Mouse (Mus musculus) stomach, postnatal 0 days (tissue): ENCODE data around the gene Gm11060. TPM values are rescaled to one million over a fixed set of nuclear protein-coding genes. Genes with fewer than 3 reads are reported as not detected.

ENCODE experiments used
- ATAC-seq: fragments of 200-750 bp; cut with Nextera tagmentation; 2 replicates; pipeline ENCODE4 v1.8.0; 2017; ENCODE audit not compliant: low FRiP score, low TSS enrichment
- DNase-seq: peaks from one replicate; pipeline ENCODE4 v3.0.0-alpha.2; 2016; ENCODE audit warnings: low spot score
- H3K27ac ChIP-seq: fragments of 300-500 bp; sonication (generic); replicated peaks from 2 replicates; pipeline ENCODE4 v1.5.1; 2014; ENCODE audit warnings: mild to moderate bottlenecking, control low read depth
- H3K27me3 ChIP-seq: fragments of 300-500 bp; sonication (generic); 2 replicates; pipeline ENCODE4 v1.6.1; 2014; ENCODE audit warnings: low read length; ENCODE audit not compliant: control insufficient read depth, insufficient read depth
- H3K36me3 ChIP-seq: fragments of 300-500 bp; sonication (generic); 2 replicates; pipeline ENCODE4 v1.6.1; 2014; ENCODE audit warnings: low read length, mixed read lengths; ENCODE audit not compliant: control insufficient read depth, insufficient read depth
- H3K4me1 ChIP-seq: fragments of 300-500 bp; sonication (generic); replicated peaks from 2 replicates; pipeline ENCODE4 v1.6.1; 2014; ENCODE audit warnings: antibody characterized with exemption; ENCODE audit not compliant: control insufficient read depth, insufficient read depth
- H3K4me2 ChIP-seq: fragments of 300-500 bp; sonication (generic); replicated peaks from 2 replicates; pipeline ENCODE4 v1.6.1; 2014; ENCODE audit warnings: low read depth, mild to moderate bottlenecking, control low read depth, moderate library complexity
- H3K4me3 ChIP-seq: fragments of 300-500 bp; sonication (generic); 2 replicates; pipeline ENCODE4 v1.5.1; 2014; ENCODE audit warnings: low read depth, low read length, control low read depth
- H3K9ac ChIP-seq: fragments of 300-500 bp; sonication (generic); 2 replicates; pipeline ENCODE4 v1.6.1; 2014; ENCODE audit warnings: mild to moderate bottlenecking, low read length, control low read depth, mixed read lengths
- H3K9me3 ChIP-seq: fragments of 300-500 bp; sonication (generic); 2 replicates; pipeline ENCODE4 v1.6.1; 2016; ENCODE audit warnings: low read length; ENCODE audit not compliant: control insufficient read depth
- CTCF ChIP-seq: IDR thresholded peaks from 2 replicates; pipeline ENCODE4 v1.5.1; 2016; ENCODE audit warnings: antibody characterized with exemption, low read depth, mild to moderate bottlenecking, moderate library complexity
- EP300 ChIP-seq: optimal IDR thresholded peaks from 2 replicates; pipeline ENCODE3; 2016; ENCODE audit warnings: antibody characterized with exemption
- whole genome bisulfite sequencing: fragments of 180-500 bp; shearing (Covaris S2); extraction: QIAGEN DNeasy Blood & Tissue Kit; methylation state at CpG from one replicate; pipeline ENCODE4 v1.1.7; 2014; 5-methylcytosine and 5-hydroxymethylcytosine counted together
- polyA plus RNA-seq: library from polyadenylated mRNA; unstranded; fragments of >200 nt; fragmentation: Nextera tagmentation; extraction: Ambion mirVana; gene quantifications from 2 replicates; pipeline ENCODE4 v1.2.1, GENCODE M21; 2015

Gene Gm11060
- polyA plus RNA-seq, 1 experiment from 2014 or later = not detected

- Histone ChIP-seq H3K4me3 (0 out of 2 replicates have a peak overlapping the region, but pooled peaks have one; percentile 10), H3K27me3 (peaks cover 53% of the 10 kb centered on the region), H3K4me2 (no peak overlapping the region), H3K4me1 (no peaks in the 10 kb centered on the region), H3K27ac (no peak overlapping the region), H3K9ac (no peak overlapping the region), H3K36me3 (no peaks in the 10 kb centered on the region), H3K9me3 (no peaks in the 10 kb centered on the region)
- DNase-seq (no peak), ATAC-seq (no peak)
- TF ChIP-seq CTCF = no peak
- no peak for TF ChIP-seq EP300
- 13% methylated on average over 12 of the region's 12 CpGs for WGBS
Observed at GRCm38 (mm10) chr2:105131061-105131810, 39.4 kb downstream of the Gm11060 start.

- Histone ChIP-seq H3K9ac (no peak overlapping the region), H3K4me3 (no peak overlapping the region), H3K4me1 (no peaks in the 10 kb centered on the region), H3K27ac (no peak overlapping the region), H3K4me2 (no peak overlapping the region), H3K9me3 (no peaks in the 10 kb centered on the region), H3K36me3 (no peaks in the 10 kb centered on the region), H3K27me3 (peaks cover 50% of the 10 kb centered on the region)
- TF ChIP-seq EP300 = no peak
- no peak for TF ChIP-seq CTCF
- WGBS = 21% methylated on average over 2 of the region's 2 CpGs
- DNase-seq (no peak), ATAC-seq (no peak)
Observed at GRCm38 (mm10) chr2:105131811-105132100, 39.9 kb downstream of the Gm11060 start.

- Histone ChIP-seq H3K27me3 (peaks cover 44% of the 10 kb centered on the region), H3K9me3 (no peaks in the 10 kb centered on the region), H3K4me3 (no peak overlapping the region), H3K4me1 (no peaks in the 10 kb centered on the region), H3K27ac (no peak overlapping the region), H3K9ac (no peak overlapping the region), H3K4me2 (no peak overlapping the region), H3K36me3 (no peaks in the 10 kb centered on the region)
- TF ChIP-seq EP300 (no peak), CTCF (no peak)
- no peak for ATAC-seq
- DNase-seq = no peak
- WGBS = 5% methylated on average over 16 of the region's 17 CpGs
Observed at GRCm38 (mm10) chr2:105132300-105132699, 40.5 kb downstream of the Gm11060 start.

- H3K4me2 ChIP-seq = no peak overlapping the region
- no peak overlapping the region for H3K27ac ChIP-seq
- 7% methylated on average over 43 of the region's 43 CpGs for whole genome bisulfite sequencing
- H3K4me1 ChIP-seq = no peaks in the 10 kb centered on the region
- no peak overlapping the region for H3K4me3 ChIP-seq
- DNase-seq (peak; percentile 41), ATAC-seq (no peak)
- H3K9me3 ChIP-seq = no peaks in the 10 kb centered on the region
- H3K36me3 ChIP-seq = no peaks in the 10 kb centered on the region
- H3K27me3 ChIP-seq = peaks cover 43% of the 10 kb centered on the region
- no peak overlapping the region for H3K9ac ChIP-seq
- no peak for TF ChIP-seq EP300
Observed at GRCm38 (mm10) chr2:105132933-105133795, 41.3 kb downstream of the Gm11060 start.

- DNase-seq = peak; percentile 54
- peak; percentile 81 for ATAC-seq
- no peaks in the 10 kb centered on the region for H3K9me3 ChIP-seq
- TF ChIP-seq CTCF (no peak), EP300 (no peak)
- H3K4me2 ChIP-seq = no peak overlapping the region
- H3K4me3 ChIP-seq = no peak overlapping the region
- H3K27me3 ChIP-seq = peaks cover 36% of the 10 kb centered on the region
- WGBS = under 1% methylated on average over 19 of the region's 19 CpGs
- H3K4me1 ChIP-seq = no peaks in the 10 kb centered on the region
- no peaks in the 10 kb centered on the region for H3K36me3 ChIP-seq
- H3K9ac ChIP-seq = no peak overlapping the region
- H3K27ac ChIP-seq = no peak overlapping the region
Observed at GRCm38 (mm10) chr2:105134296-105134695, 42.5 kb downstream of the Gm11060 start.

GRCm38 (mm10) chr2:105139471-105139870, 47.7 kb downstream of the Gm11060 start:
- H3K27me3 ChIP-seq = peaks cover 15% of the 10 kb centered on the region
- no peak overlapping the region for H3K27ac ChIP-seq
- no peak overlapping the region for H3K9ac ChIP-seq
- H3K4me1 ChIP-seq = no peaks in the 10 kb centered on the region
- no peak for TF ChIP-seq CTCF
- no peak for TF ChIP-seq EP300
- 48% methylated on average over 7 of the region's 7 CpGs for WGBS
- H3K36me3 ChIP-seq = no peaks in the 10 kb centered on the region
- ATAC-seq (no peak), DNase-seq (no peak)
- H3K4me2 ChIP-seq = no peak overlapping the region
- no peaks in the 10 kb centered on the region for H3K9me3 ChIP-seq
- H3K4me3 ChIP-seq = no peak overlapping the region
